Mouse (Mus musculus) midbrain, embryonic 10.5 days (tissue): ENCODE measurements at regions not wholly inside any gene's neighbourhood (a gene's known extent, or its start where the extent isn't known, plus 50 kb on each side); places are given as distances from the start of the nearest gene placed in this dataset.

Experiments used
- DNase-seq: peaks from one replicate; pipeline ENCODE4 v3.0.0-alpha.2; 2017; ENCODE audit warnings: low spot score
- H3K27ac ChIP-seq: fragments of 300-500 bp; sonication (generic); replicated peaks from 2 replicates; pipeline ENCODE4 v1.5.1; 2016; ENCODE audit warnings: mild to moderate bottlenecking
- H3K27me3 ChIP-seq: fragments of 300-500 bp; sonication (generic); 2 replicates; pipeline ENCODE4 v1.6.1; 2016; ENCODE audit warnings: low read depth, mild to moderate bottlenecking; ENCODE audit not compliant: poor library complexity, severe bottlenecking
- H3K36me3 ChIP-seq: fragments of 300-500 bp; sonication (generic); 2 replicates; pipeline ENCODE4 v1.6.1; 2016; ENCODE audit warnings: mild to moderate bottlenecking, moderate library complexity
- H3K4me1 ChIP-seq: fragments of 300-500 bp; sonication (generic); 2 replicates; pipeline ENCODE4 v1.6.1; 2016
- H3K4me3 ChIP-seq: fragments of 300-500 bp; sonication (generic); 2 replicates; pipeline ENCODE4 v1.5.1; 2016; ENCODE audit warnings: mild to moderate bottlenecking, moderate library complexity
- H3K9me3 ChIP-seq: fragments of 300-500 bp; sonication (generic); replicated peaks from 2 replicates; pipeline ENCODE4 v1.6.1; 2016; ENCODE audit warnings: mild to moderate bottlenecking
- WGBS: fragments of 180-500 bp; shearing (Covaris S2); methylation state at CpG from one replicate; pipeline ENCODE4 v1.1.7; 2016; 5-methylcytosine and 5-hydroxymethylcytosine counted together

DNA sequence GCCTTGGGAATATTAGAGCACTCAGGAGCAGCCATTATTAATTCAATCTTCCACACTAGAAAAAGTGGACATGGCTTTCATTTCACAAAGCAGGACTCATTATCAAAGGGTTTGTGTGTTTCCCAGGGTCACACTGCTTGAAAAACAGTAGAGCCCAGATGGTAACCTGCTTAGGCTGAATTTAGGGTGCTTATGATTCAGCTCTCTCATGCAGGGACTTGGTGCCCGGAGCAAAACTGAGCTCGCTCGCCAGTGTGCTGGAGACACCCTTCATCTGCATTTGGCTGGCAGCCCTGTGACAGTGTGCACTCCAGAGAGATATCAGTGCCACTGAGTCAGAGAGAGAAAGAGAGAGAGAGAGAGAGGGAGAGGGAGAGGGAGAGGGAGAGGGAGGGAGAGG, 308.0 kb upstream of the Fam19a5 start:
- Histone ChIP-seq H3K36me3 (no peaks in the 10 kb centered on the region), H3K27ac (no peak overlapping the region), H3K4me3 (no peak overlapping the region), H3K9me3 (no peaks in the 10 kb centered on the region), H3K27me3 (no peaks in the 10 kb centered on the region), H3K4me1 (0 out of 2 replicates have a peak, but pooled peaks cover 4% of the 10 kb centered on the region)
- 89% methylated on average over 3 of the region's 3 CpGs for whole genome bisulfite sequencing
- DNase-seq, result no peak

DNA sequence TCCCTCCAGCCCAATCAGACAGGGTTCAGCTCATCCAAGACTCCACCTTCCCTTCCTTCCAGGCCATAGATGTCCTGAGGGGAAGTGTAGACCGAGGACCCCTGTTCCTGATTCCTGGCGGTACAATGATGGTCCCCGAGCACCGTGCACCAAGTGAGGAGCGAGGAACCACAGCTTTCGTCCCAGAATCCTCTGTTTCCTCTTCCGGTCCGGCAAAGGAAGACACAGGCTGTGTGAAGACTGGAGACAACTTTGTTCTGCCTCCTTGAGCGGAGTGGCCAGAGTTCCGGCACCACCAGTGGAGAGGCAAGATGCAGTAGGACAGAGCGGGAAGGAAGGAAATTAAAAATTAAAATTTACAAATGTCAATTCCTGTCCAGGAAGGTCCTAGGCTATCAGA, 305.0 kb upstream of the Fam19a5 start:
- 96% methylated on average over 11 of the region's 11 CpGs for WGBS
- H3K36me3 ChIP-seq, result no peaks in the 10 kb centered on the region
- no peak overlapping the region for H3K27ac ChIP-seq
- 0 out of 2 replicates have a peak, but pooled peaks cover 4% of the 10 kb centered on the region for H3K4me1 ChIP-seq
- H3K27me3 ChIP-seq, result no peaks in the 10 kb centered on the region
- no peak for DNase-seq
- no peaks in the 10 kb centered on the region for H3K9me3 ChIP-seq
- H3K4me3 ChIP-seq, result no peak overlapping the region

DNA sequence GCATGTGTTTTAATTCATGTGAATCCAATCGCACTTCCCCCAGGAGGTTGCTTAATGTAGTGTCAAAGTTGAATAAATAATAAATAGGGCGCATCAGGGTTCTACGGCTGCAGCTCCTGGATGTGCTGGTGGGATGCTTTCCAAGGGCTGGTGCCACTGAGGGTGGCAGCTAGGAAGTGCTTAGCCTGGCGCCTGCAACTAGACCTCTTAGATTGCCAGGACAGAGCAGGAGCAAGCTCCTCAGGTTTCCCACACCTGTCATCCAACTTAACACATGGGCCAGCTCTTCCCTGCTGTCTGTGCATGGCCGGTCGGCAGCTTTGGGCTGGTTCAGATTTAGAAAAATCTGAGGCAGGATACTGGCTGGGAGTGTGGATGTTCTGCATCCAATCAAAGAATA, 282.6 kb upstream of the Fam19a5 start:
- Histone ChIP-seq H3K9me3 (no peaks in the 10 kb centered on the region), H3K27me3 (no peaks in the 10 kb centered on the region), H3K36me3 (no peaks in the 10 kb centered on the region), H3K4me1 (peaks cover 11% of the 10 kb centered on the region; the same call in 1 of the 2 replicates), H3K4me3 (no peak overlapping the region), H3K27ac (no peak overlapping the region)
- WGBS, result 92% methylated on average over 6 of the region's 6 CpGs
- DNase-seq, result no peak

DNA sequence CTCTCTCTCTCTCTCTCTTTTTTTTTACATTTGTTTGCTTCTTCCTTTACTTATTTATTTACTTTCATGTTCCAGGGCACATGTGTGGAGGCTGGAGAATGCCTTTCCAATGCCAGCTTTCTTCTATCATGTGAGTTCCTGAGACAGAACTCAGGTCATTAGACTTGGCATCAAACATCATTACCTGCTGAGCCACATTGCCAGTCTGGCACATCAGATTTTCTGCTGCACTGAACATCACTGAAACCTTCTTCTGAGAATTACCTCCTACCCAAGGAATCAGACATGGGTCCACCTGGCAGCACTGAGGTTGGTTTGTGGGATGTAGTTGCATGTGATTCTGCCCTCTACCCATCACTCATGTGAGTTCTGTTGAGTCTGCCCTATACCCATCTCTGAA, 279.2 kb upstream of the Fam19a5 start:
- H3K4me1 ChIP-seq, result no peaks in the 10 kb centered on the region
- no peak for DNase-seq
- H3K27ac ChIP-seq, result no peak overlapping the region

DNA sequence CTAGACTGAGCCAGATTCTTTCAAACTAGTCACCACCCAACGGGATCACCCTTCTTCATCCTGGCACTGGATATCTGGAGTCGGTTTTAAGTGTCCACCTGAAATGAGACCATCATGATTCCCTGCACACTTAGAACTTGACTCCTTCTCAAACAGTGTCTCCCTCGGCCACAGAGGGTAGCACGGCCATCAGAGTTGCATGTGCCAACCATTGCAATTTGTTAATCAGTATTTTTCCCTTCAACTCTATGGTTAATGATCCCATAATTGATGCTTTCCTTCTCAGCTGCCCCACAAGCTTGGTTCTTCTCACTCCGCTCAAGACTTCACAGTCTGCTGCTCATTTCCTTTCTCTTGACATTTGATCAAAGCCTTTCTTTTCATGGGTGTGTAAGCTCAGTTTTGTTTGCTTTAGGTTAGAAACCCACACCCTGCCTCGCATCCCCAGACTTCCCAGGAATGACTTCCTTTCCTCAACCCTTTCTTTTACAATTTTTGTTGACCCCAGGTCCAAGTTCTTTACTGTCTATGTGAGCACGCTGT, 253.0 kb upstream of the Fam19a5 start:
- H3K4me3 ChIP-seq, result no peak overlapping the region
- DNase-seq, result no peak
- peaks cover 9% of the 10 kb centered on the region for H3K4me1 ChIP-seq
- no peak overlapping the region for H3K27ac ChIP-seq
- WGBS, result 85% methylated on average over 7 of the region's 7 CpGs
- no peaks in the 10 kb centered on the region for H3K36me3 ChIP-seq
- no peaks in the 10 kb centered on the region for H3K27me3 ChIP-seq
- no peaks in the 10 kb centered on the region; the same call in 1 of the 2 replicates for H3K9me3 ChIP-seq

More for the DNA sequence above, 279.2 kb upstream of the Fam19a5 start:
- no peaks in the 10 kb centered on the region for H3K27me3 ChIP-seq
- no peaks in the 10 kb centered on the region for H3K9me3 ChIP-seq
- H3K36me3 ChIP-seq, result no peaks in the 10 kb centered on the region
- no peak overlapping the region for H3K4me3 ChIP-seq

DNA sequence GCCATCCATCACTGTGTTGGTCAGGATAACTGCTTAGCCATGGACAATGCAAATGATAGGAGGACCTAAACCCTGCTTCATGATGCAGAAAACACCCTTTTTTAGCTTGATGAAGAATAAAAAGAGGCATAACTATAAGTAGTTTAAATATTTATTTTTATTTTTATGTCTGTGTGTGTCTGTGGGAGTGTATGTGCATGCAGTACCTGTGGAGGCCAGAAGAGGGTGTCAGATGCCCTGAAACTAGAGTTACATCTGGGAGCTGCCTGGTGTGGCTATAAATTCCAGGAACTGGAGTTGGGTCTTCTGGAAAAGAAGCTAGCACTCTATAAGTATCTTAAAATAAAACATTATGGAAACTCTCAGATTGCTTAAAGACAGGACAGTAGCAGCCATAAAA, 224.2 kb upstream of the Fam19a5 start:
- no peaks in the 10 kb centered on the region for H3K4me1 ChIP-seq
- H3K27me3 ChIP-seq, result no peaks in the 10 kb centered on the region
- H3K4me3 ChIP-seq, result no peak overlapping the region
- no peak for DNase-seq
- no peaks in the 10 kb centered on the region for H3K9me3 ChIP-seq
- H3K36me3 ChIP-seq, result no peaks in the 10 kb centered on the region
- H3K27ac ChIP-seq, result no peak overlapping the region

DNA sequence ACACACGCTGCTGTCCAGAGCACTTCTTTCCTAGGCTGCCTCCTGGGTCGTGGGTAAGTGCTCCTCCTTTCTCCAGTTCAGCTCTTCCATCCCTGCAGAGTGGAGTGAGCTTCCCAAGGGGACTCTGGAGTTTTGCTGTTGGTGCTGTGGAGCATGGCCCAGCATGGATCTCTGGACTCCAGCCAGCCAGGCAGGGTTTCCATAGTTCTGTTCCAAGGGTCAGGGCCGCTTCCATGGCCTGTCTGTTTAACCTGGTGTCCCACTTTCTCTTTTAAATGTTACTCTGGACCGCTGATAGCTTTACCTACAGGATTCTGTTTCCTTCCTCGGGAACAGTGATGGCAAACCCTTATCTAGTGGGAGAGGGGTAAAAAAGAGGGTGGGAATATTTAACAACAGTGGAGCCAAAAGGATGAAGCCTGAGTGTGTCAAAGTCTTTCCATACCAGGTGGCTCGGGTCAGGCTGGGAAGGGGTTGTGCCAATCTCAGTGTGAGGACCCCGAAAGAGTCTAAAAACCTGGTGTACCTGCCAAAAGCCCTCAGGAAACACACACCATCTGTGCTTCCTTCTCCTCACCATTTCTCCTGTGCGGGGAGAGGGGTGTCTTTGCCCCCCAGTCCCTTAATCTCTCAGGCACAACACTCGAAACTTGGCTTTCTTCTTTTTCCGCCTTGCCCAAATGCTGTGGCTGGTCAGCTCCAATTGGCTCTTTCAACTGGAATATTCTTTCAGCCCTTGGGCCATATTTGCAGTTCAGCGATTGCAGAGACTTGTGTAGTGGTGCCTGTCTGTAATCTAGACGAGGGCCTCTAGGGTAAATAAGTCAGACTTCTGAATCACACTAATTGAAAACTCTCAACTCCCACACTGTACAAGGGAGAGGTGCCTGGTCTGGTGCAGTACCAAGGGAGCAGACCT, 222.8 kb upstream of the Fam19a5 start:
- Histone ChIP-seq H3K27me3 (no peaks in the 10 kb centered on the region), H3K4me1 (no peaks in the 10 kb centered on the region), H3K36me3 (no peaks in the 10 kb centered on the region), H3K9me3 (no peaks in the 10 kb centered on the region), H3K27ac (no peak overlapping the region), H3K4me3 (no peak overlapping the region)
- WGBS, result 86% methylated on average over 12 of the region's 12 CpGs
- no peak for DNase-seq

DNA sequence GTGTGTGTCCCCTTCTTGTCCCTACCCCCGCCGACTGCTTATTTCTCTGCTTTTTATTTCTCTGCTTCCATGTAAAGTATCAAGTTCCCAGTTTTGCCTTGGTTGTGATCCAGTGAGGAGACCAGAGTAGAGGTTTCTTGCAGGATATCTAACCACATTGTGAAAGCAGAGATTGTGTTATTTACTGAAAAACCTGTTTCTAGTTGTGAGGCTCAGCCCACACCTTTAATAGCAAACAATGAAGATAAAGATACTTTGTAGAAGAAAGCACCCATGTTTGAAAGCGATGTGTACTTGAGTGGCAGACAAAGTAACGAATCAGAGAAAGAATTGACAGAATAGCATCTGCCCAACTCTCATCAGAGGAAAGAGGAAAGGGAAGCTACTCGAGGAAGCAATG, 218.7 kb upstream of the Fam19a5 start:
- no peaks in the 10 kb centered on the region for H3K4me1 ChIP-seq
- H3K9me3 ChIP-seq, result no peaks in the 10 kb centered on the region
- H3K27me3 ChIP-seq, result no peaks in the 10 kb centered on the region
- no peak overlapping the region for H3K4me3 ChIP-seq
- no peak overlapping the region for H3K27ac ChIP-seq
- DNase-seq, result no peak
- 90% methylated on average over 5 of the region's 5 CpGs for WGBS
- H3K36me3 ChIP-seq, result no peaks in the 10 kb centered on the region

DNA sequence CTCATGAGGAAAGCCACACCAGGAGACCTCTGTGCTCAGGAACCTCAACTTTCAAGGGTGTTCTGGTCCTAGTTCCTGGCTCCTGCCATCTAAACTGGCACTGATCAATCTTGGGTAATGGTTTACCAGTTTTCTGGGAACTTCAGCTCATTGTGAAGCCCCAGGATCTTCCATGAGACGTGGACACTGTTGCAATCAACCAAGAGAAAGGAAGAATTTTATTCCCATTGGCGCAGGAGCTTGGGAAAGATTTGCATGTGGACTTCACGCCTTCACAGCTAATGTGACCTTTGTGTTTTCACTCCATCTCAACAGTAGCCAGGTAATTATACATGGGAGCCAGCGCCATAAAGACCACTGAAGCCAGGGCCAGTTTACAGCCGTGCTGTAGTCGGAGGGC, 217.8 kb upstream of the Fam19a5 start:
- Histone ChIP-seq H3K4me3 (no peak overlapping the region), H3K4me1 (no peaks in the 10 kb centered on the region), H3K27me3 (no peaks in the 10 kb centered on the region), H3K9me3 (no peaks in the 10 kb centered on the region), H3K27ac (no peak overlapping the region), H3K36me3 (no peaks in the 10 kb centered on the region)
- WGBS, result 87% methylated on average over 6 of the region's 6 CpGs
- DNase-seq, result no peak

DNA sequence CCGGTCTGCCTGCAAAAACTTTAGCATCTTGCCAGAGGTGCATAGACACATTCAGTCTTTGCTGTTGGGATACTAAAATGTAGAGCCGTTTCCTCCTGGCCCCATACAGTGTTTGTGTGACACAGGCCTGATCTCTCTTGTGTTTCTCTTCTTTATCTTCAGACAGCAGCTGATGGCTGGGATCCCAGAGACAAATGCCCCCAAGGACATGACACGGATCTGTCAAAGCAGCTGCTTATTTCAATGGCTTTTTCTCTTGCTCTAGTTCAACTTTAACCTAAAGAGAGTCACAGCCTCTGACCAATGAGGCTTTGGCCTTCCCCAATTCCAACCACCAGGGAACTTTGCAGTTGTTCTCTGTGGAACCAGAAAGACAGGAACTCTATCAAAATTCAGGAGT, 211.7 kb upstream of the Fam19a5 start:
- Histone ChIP-seq H3K27ac (no peak overlapping the region), H3K27me3 (no peaks in the 10 kb centered on the region), H3K4me3 (no peak overlapping the region), H3K9me3 (no peaks in the 10 kb centered on the region), H3K4me1 (peaks cover 14% of the 10 kb centered on the region), H3K36me3 (no peaks in the 10 kb centered on the region)
- DNase-seq, result no peak
- 84% methylated on average over 3 of the region's 3 CpGs for WGBS

DNA sequence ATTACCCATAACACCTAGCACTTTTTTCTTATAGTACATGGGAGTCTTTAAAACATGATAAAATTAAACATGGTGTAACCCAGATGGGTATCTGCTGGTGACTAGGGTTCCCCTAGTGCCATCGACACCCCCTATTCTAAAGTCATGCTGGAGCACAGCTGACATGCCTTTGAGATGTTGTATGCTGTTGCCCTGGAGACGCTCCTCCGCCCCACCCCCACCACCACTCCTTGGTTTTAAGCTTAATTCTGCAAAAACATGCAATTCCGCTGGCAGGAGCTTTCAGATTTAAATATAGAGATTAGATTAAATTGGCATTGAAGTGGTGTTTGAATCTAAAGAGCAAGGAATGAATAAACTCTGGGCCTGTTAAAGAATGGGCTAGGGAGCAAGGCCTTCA, 210.6 kb upstream of the Fam19a5 start:
- Histone ChIP-seq H3K4me3 (no peak overlapping the region), H3K9me3 (no peaks in the 10 kb centered on the region), H3K27ac (no peak overlapping the region), H3K4me1 (peaks cover 14% of the 10 kb centered on the region), H3K27me3 (no peaks in the 10 kb centered on the region), H3K36me3 (no peaks in the 10 kb centered on the region)
- no peak for DNase-seq
- 79% methylated on average over 4 of the region's 4 CpGs for WGBS

DNA sequence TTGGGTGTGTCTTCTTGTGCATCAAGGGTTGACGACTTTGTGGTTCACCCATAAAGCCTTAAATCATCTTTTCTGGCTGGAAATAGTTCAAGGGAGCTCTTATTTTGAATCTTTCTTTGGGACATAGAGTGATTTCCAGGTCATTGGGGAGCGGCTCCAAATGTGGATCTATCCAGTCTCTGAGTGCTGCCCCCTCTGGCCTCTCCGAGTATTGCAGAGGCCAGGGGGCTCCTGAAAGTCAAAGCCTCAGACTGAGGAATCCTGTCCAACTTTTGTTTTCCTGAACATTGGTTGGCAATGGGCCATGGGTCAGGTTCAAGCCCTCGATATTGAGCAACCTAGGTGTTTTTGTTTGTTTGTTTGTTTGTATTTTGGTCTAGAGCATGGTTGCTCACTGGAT, 209.7 kb upstream of the Fam19a5 start:
- Histone ChIP-seq H3K9me3 (no peaks in the 10 kb centered on the region), H3K4me3 (no peak overlapping the region), H3K27me3 (no peaks in the 10 kb centered on the region), H3K36me3 (no peaks in the 10 kb centered on the region), H3K27ac (no peak overlapping the region), H3K4me1 (peaks cover 14% of the 10 kb centered on the region)
- no peak for DNase-seq
- 76% methylated on average over 4 of the region's 4 CpGs for WGBS

DNA sequence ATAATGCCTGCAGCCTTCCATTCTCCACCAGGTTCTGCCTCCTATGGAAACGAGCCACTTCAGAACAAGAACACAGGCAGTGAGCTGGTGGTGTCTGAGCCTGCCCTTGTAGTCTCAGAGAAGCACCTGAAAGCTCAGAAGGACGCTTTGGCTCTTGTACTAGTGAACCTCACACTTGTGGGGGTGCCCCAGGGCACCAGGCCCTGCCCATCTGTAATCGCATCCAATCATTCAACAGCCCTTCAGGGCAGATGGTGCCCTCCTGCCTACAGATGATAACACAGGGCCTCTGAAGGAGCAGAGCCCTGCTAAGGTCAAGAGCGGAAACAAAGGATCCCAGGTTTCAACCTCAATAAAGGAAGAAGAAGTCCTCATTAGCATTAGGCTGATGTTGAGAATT, 208.8 kb upstream of the Fam19a5 start:
- Histone ChIP-seq H3K4me1 (peaks cover 19% of the 10 kb centered on the region), H3K9me3 (no peaks in the 10 kb centered on the region), H3K27me3 (no peaks in the 10 kb centered on the region), H3K4me3 (no peak overlapping the region), H3K36me3 (no peaks in the 10 kb centered on the region), H3K27ac (no peak overlapping the region)
- 90% methylated on average over 4 of the region's 4 CpGs for WGBS
- no peak for DNase-seq
